Mouse (Mus musculus) midbrain, embryonic 11.5 days (tissue): ENCODE measurements at regions not wholly inside any gene's neighbourhood (a gene's known extent, or its start where the extent isn't known, plus 50 kb on each side); places are given as distances from the start of the nearest gene placed in this dataset.

Experiments used
- ATAC-seq: fragments of 200-750 bp; cut with Nextera tagmentation; 2 replicates; pipeline ENCODE4 v1.8.0; 2017; ENCODE audit warnings: moderate TSS enrichment, moderate library complexity; ENCODE audit not compliant: low FRiP score
- DNase-seq: peaks from one replicate; pipeline ENCODE4 v3.0.0; 2015; ENCODE audit warnings: low spot score; ENCODE audit errors: missing footprints
- H3K27ac ChIP-seq: fragments of 300-500 bp; sonication (generic); 2 replicates; pipeline ENCODE4 v1.5.1; 2014; ENCODE audit warnings: low read depth, low read length
- H3K27me3 ChIP-seq: fragments of 300-500 bp; sonication (generic); 2 replicates; pipeline ENCODE4 v1.6.1; 2014; ENCODE audit warnings: mild to moderate bottlenecking, low read length, moderate library complexity, mixed read lengths; ENCODE audit not compliant: control insufficient read depth, insufficient read depth
- H3K36me3 ChIP-seq: fragments of 300-500 bp; sonication (generic); 2 replicates; pipeline ENCODE4 v1.6.1; 2014; ENCODE audit warnings: mild to moderate bottlenecking, low read length, moderate library complexity, mixed read lengths; ENCODE audit not compliant: control insufficient read depth, insufficient read depth
- H3K4me1 ChIP-seq: fragments of 300-500 bp; sonication (generic); 2 replicates; pipeline ENCODE4 v1.6.1; 2014; ENCODE audit warnings: low read length; ENCODE audit not compliant: control insufficient read depth, insufficient read depth
- H3K4me2 ChIP-seq: fragments of 300-500 bp; sonication (generic); 2 replicates; pipeline ENCODE4 v1.6.1; 2014; ENCODE audit warnings: mild to moderate bottlenecking, moderate library complexity
- H3K4me3 ChIP-seq: fragments of 300-500 bp; sonication (generic); 2 replicates; pipeline ENCODE4 v1.5.1; 2014; ENCODE audit warnings: low read depth, low read length
- H3K9ac ChIP-seq: fragments of 300-500 bp; sonication (generic); 2 replicates; pipeline ENCODE4 v1.6.1; 2014; ENCODE audit warnings: low read length
- H3K9me3 ChIP-seq: fragments of 300-500 bp; sonication (generic); 2 replicates; pipeline ENCODE4 v1.6.1; 2016; ENCODE audit warnings: low read length; ENCODE audit not compliant: control insufficient read depth
- WGBS: fragments of 180-500 bp; shearing (Covaris S2); extraction: QIAGEN DNeasy Blood & Tissue Kit; methylation state at CpG from one replicate; pipeline ENCODE4 v1.1.7; 2014; 5-methylcytosine and 5-hydroxymethylcytosine counted together

DNA sequence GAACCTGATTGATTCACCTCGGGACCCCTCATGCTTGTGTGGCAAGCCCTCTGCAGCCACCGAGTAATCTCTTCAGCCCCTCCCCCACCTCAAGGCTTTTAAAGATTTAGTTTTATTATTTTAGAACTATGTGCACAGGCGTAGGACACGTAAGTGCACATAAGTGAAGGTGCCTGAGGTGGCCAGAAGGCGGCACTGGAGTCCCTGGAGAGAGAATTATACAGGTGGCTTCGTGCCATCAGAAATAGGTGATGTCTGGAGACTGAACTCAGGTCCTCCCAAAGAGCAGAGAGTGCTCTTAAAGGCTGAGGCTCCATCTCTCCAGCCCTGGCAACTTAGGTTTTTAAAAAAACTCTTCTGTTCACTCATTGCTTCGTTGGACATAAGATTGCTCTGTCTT, 78.7 kb upstream of the Gm6793 start:
- Histone ChIP-seq H3K9ac (no peak overlapping the region), H3K4me2 (no peak overlapping the region), H3K27me3 (no peaks in the 10 kb centered on the region), H3K4me3 (no peak overlapping the region), H3K27ac (no peak overlapping the region), H3K36me3 (no peaks in the 10 kb centered on the region), H3K9me3 (no peaks in the 10 kb centered on the region), H3K4me1 (peaks cover 10% of the 10 kb centered on the region)
- ATAC-seq (peak; percentile 26; the same call in 1 of the 2 replicates), DNase-seq (no peak)
- 56% methylated on average over 7 of the region's 7 CpGs for WGBS

DNA sequence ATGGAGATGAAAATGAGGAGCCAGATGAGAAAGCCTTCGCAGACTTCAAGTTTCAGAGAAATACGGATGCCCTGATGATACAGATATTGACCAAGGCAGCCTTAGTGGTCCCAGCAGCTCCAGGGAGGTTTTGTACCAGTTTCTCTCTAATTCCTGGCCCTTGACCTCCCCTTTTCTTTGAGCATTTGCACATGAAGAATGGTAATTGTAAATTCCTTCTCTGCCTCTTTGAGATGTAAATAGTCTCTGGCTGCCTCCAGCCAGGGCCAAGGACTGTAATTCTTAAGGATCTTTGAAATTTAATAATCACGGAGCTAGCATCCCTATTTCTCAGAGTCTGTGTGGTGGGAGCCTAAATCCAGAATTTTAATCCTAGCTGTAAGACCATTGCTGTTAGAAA, 78.0 kb upstream of the Gm6793 start:
- Histone ChIP-seq H3K27me3 (no peaks in the 10 kb centered on the region), H3K4me3 (no peak overlapping the region), H3K27ac (peak overlapping the region; percentile 35; the same call in 1 of the 2 replicates), H3K4me1 (peaks cover 10% of the 10 kb centered on the region), H3K9me3 (no peaks in the 10 kb centered on the region), H3K4me2 (no peak overlapping the region), H3K36me3 (no peaks in the 10 kb centered on the region), H3K9ac (no peak overlapping the region)
- no peak for DNase-seq
- WGBS: 18% methylated on average over 3 of the region's 3 CpGs
- peak; percentile 47; the same call in 1 of the 2 replicates for ATAC-seq

DNA sequence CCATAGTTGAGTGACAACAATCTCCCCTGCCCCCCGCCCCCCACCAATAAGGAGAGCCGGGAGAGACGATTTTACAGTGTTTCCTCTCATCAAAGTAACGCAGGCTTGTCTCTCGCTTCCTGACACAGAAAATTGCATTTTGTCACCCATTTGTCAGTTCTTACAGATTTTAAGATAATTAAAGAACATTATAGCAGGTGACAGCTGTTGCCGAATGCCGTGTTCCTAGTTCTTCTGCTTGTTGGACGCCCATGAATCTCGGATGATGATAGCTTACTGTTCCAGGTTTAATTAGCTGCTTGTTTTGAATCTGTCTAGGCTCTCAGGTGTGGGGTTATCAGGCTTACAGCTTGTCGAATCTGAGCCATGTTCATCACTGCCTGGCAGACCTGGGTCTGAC, 63.8 kb upstream of the Gm6793 start:
- no peaks in the 10 kb centered on the region for H3K9me3 ChIP-seq
- H3K27ac ChIP-seq: no peak overlapping the region
- no peak for ATAC-seq
- H3K9ac ChIP-seq: no peak overlapping the region
- no peaks in the 10 kb centered on the region for H3K27me3 ChIP-seq
- H3K4me3 ChIP-seq: no peak overlapping the region
- WGBS: 91% methylated on average over 10 of the region's 10 CpGs
- no peak for DNase-seq
- no peak overlapping the region for H3K4me2 ChIP-seq
- no peaks in the 10 kb centered on the region for H3K36me3 ChIP-seq
- H3K4me1 ChIP-seq: no peaks in the 10 kb centered on the region

DNA sequence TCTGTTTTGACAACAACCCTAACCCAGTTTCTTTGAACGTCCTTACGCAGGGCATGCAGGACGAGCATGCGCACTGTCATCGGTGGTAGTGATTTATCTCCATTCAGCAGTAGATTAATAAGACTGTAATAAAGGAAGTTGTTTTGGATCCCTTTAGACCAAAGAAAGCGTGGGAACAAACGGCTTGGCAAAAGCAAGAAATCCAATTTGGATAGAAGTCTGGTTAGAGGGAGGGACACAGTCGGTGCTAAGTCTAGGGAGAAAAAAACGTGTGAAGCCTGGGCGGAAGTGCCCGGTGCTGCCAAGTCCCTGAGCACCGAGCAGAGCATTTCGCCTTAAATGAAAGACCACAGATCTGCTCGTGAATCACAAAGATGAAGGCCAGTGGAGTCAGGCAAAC, 57.4 kb upstream of the Gm6793 start:
- H3K36me3 ChIP-seq: no peaks in the 10 kb centered on the region
- ATAC-seq: no peak
- H3K27me3 ChIP-seq: no peaks in the 10 kb centered on the region
- WGBS: 89% methylated on average over 14 of the region's 14 CpGs
- H3K9me3 ChIP-seq: no peaks in the 10 kb centered on the region
- no peak overlapping the region for H3K4me2 ChIP-seq
- no peak overlapping the region for H3K4me3 ChIP-seq
- H3K27ac ChIP-seq: no peak overlapping the region
- no peaks in the 10 kb centered on the region for H3K4me1 ChIP-seq
- no peak overlapping the region for H3K9ac ChIP-seq
- no peak for DNase-seq

DNA sequence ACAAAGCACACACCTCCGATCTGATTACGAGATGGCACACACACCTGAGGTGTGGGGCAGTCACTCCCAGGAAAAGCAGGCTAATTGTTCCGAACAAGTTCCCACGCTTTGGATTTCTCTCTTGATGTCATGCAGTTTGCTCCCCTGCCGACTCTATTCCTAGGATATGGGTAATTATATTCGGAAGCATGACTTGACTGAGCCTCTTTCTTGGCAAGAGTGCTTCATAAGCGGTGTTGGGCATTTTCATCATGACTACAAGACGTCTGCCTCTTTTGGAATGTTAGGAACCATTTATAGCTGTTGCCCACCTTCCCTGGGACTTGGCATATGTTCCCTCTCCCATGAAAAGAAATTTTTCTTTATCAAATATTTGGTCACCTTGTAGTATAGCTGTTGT, 55.4 kb upstream of the Gm6793 start:
- 90% methylated on average over 8 of the region's 8 CpGs for WGBS
- Histone ChIP-seq H3K27ac (no peak overlapping the region), H3K4me3 (no peak overlapping the region), H3K4me2 (no peak overlapping the region), H3K4me1 (no peaks in the 10 kb centered on the region), H3K9me3 (no peaks in the 10 kb centered on the region), H3K9ac (no peak overlapping the region), H3K36me3 (no peaks in the 10 kb centered on the region), H3K27me3 (no peaks in the 10 kb centered on the region)
- DNase-seq (no peak), ATAC-seq (no peak)
